Mouse (Mus musculus): ENCODE data around the gene Clstn2. TPM values are rescaled to one million over a fixed set of nuclear protein-coding genes. Genes with fewer than 3 reads are reported as not detected.

Gene Clstn2
- polyA plus RNA-seq, 1 experiment from 2014 or later: 0.46 TPM

DNA sequence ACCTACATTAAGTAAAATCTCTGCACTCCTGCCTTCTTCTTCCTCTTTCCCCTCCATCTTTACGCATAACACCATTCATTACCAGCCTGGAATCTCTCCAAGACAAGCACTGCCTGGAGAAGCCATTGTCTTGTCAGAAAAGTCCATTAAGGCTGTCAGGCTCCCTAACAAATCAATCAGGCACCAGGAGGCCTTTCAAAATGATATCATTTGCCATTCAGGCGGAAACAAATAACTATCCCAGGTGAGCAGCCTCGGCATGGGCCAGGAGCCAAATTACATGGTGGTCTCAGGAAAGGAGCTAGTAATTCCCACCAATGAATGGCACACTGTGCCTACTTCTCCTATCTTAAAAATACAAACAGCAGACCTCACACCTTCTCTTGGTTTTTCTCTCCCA, 260.6 kb downstream of the Clstn2 start:
- Histone ChIP-seq H3K4me1 (ENCODE audit: control insufficient read depth in 2 of 2, insufficient read depth in 2 of 2, low read length in 2 of 2) (no peaks in the 10 kb centered on the region; a peak in 1 of 4 replicates), H3K27ac (replicated peaks in 1 of 2; ENCODE audit: control insufficient read depth in 1 of 2, insufficient read depth in 1 of 2, low read depth in 2 of 2, low read length in 2 of 2) (no peak overlapping the region), H3K9me3 (ENCODE audit: control insufficient read depth, low read length) (no peaks in the 10 kb centered on the region), H3K4me3 (ENCODE audit: control insufficient read depth in 1 of 2, insufficient read depth in 1 of 2, low read depth in 1 of 2, low read length in 2 of 2) (no peak overlapping the region), H3K27me3 (ENCODE audit: control insufficient read depth, insufficient read depth, low read length) (no peaks in the 10 kb centered on the region), H3K36me3 (ENCODE audit: control insufficient read depth, insufficient read depth, low read length) (no peaks in the 10 kb centered on the region), H3K4me2 (ENCODE audit: low read length) (no peak overlapping the region), H3K9ac (ENCODE audit: low read length) (no peak overlapping the region)
- WGBS: 59% methylated on average over 3 of the region's 3 CpGs
- ATAC-seq (ENCODE audit: insufficient number of reproducible peaks, insufficient read depth, low FRiP score, low read depth): no peak

DNA sequence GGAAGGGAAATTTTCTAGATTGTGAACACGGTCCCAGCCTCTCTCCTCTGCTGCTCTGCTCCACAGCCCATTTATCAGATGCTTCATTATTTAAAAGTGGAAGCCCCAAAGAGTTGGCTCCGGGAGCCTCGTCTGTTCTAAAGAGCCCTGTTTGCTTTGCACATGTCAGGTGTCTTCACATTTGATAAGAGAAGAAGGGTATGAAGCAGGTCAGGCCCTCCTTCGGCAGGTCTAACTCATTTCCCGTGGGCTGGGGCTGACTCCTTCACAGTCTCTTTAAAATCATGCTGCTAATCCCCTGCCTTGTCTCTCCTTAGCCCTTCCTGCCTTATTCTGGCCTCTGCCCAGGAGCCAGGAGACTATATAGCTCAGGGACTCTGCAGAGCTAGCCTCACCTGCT, 263.6 kb downstream of the Clstn2 start:
- Histone ChIP-seq H3K9me3 (ENCODE audit: control insufficient read depth, low read length) (no peaks in the 10 kb centered on the region), H3K27ac (replicated peaks in 1 of 2; ENCODE audit: control insufficient read depth in 1 of 2, insufficient read depth in 1 of 2, low read depth in 2 of 2, low read length in 2 of 2) (no peak overlapping the region), H3K4me3 (ENCODE audit: control insufficient read depth in 1 of 2, insufficient read depth in 1 of 2, low read depth in 1 of 2, low read length in 2 of 2) (no peak overlapping the region), H3K27me3 (ENCODE audit: control insufficient read depth, insufficient read depth, low read length) (no peaks in the 10 kb centered on the region), H3K9ac (ENCODE audit: low read length) (no peak overlapping the region), H3K36me3 (ENCODE audit: control insufficient read depth, insufficient read depth, low read length) (no peaks in the 10 kb centered on the region), H3K4me2 (ENCODE audit: low read length) (no peak overlapping the region), H3K4me1 (ENCODE audit: control insufficient read depth in 2 of 2, insufficient read depth in 2 of 2, low read length in 2 of 2) (no peaks in the 10 kb centered on the region; a peak in 1 of 4 replicates)
- 18% methylated on average over 5 of the region's 5 CpGs for WGBS
- no peak for ATAC-seq (ENCODE audit: insufficient number of reproducible peaks, insufficient read depth, low FRiP score, low read depth)

DNA sequence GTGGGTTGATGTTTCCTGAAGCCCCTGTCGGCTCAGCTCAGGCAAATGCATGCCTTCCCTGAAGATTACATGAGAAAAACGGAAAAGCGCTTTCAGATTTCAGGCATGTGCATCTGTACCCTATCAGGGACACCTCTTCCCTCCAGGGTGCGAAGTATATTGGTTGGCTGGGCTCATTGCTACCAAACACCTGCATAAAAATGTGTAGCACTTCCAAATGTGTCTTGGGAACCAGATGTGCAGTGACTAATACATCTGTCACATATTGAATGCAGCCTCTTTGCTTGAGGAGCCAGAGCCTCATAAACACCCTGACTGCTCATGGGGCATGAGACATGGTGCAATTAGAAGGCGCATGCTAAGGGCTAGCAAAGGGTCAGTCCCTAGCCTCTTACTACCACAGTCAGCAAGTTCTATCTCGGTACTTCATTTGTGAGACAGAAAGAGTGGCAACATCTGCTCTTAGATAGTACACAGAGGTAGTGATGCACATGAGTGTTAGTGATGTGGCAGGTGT, 267.7 kb downstream of the Clstn2 start:
- no peaks in the 10 kb centered on the region for H3K27me3 ChIP-seq (ENCODE audit: control insufficient read depth, insufficient read depth, low read length)
- WGBS: 77% methylated on average over 6 of the region's 6 CpGs
- ATAC-seq (ENCODE audit: insufficient number of reproducible peaks, insufficient read depth, low FRiP score, low read depth): no peak
- H3K9ac ChIP-seq (ENCODE audit: low read length): no peak overlapping the region
- H3K4me1 ChIP-seq (ENCODE audit: control insufficient read depth in 2 of 2, insufficient read depth in 2 of 2, low read length in 2 of 2): peaks cover 0 to 6% of the 10 kb centered on the region in 2 experiments; a peak in 3 of 4 replicates
- H3K4me2 ChIP-seq (ENCODE audit: low read length): no peak overlapping the region
- no peak overlapping the region for H3K4me3 ChIP-seq (ENCODE audit: control insufficient read depth in 1 of 2, insufficient read depth in 1 of 2, low read depth in 1 of 2, low read length in 2 of 2)
- no peaks in the 10 kb centered on the region for H3K9me3 ChIP-seq (ENCODE audit: control insufficient read depth, low read length)
- no peak overlapping the region for H3K27ac ChIP-seq (replicated peaks in 1 of 2; ENCODE audit: control insufficient read depth in 1 of 2, insufficient read depth in 1 of 2, low read depth in 2 of 2, low read length in 2 of 2)
- no peaks in the 10 kb centered on the region for H3K36me3 ChIP-seq (ENCODE audit: control insufficient read depth, insufficient read depth, low read length)

DNA sequence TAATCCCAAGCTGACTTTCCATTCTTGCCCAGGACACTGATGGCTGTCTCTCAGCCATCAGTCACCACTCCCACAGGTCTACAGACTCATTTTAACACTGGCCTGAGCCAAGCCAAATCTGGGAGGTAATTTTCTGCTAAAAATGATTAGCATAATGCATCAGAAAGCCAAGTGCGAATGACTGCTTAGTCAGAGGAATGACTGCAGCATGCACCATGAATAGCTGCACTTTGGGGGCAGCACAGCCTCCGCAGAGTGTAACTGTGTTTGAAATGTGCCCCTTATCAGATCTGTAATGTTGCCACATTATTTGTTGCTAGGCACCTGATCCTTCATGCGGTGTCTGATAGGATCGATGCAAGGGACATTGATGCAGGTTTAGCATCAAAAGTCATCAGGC, 269.9 kb downstream of the Clstn2 start:
- no peak for ATAC-seq (ENCODE audit: insufficient number of reproducible peaks, insufficient read depth, low FRiP score, low read depth)
- Histone ChIP-seq H3K36me3 (ENCODE audit: control insufficient read depth, insufficient read depth, low read length) (no peaks in the 10 kb centered on the region), H3K9me3 (ENCODE audit: control insufficient read depth, low read length) (no peaks in the 10 kb centered on the region), H3K9ac (ENCODE audit: low read length) (no peak overlapping the region), H3K27me3 (ENCODE audit: control insufficient read depth, insufficient read depth, low read length) (no peaks in the 10 kb centered on the region), H3K4me1 (ENCODE audit: control insufficient read depth in 2 of 2, insufficient read depth in 2 of 2, low read length in 2 of 2) (peaks cover 0 to 6% of the 10 kb centered on the region in 2 experiments; a peak in 2 of 4 replicates), H3K4me2 (ENCODE audit: low read length) (no peak overlapping the region), H3K27ac (replicated peaks in 1 of 2; ENCODE audit: control insufficient read depth in 1 of 2, insufficient read depth in 1 of 2, low read depth in 2 of 2, low read length in 2 of 2) (no peak overlapping the region), H3K4me3 (ENCODE audit: control insufficient read depth in 1 of 2, insufficient read depth in 1 of 2, low read depth in 1 of 2, low read length in 2 of 2) (no peak overlapping the region)
- 61% methylated on average over 4 of the region's 4 CpGs for WGBS

DNA sequence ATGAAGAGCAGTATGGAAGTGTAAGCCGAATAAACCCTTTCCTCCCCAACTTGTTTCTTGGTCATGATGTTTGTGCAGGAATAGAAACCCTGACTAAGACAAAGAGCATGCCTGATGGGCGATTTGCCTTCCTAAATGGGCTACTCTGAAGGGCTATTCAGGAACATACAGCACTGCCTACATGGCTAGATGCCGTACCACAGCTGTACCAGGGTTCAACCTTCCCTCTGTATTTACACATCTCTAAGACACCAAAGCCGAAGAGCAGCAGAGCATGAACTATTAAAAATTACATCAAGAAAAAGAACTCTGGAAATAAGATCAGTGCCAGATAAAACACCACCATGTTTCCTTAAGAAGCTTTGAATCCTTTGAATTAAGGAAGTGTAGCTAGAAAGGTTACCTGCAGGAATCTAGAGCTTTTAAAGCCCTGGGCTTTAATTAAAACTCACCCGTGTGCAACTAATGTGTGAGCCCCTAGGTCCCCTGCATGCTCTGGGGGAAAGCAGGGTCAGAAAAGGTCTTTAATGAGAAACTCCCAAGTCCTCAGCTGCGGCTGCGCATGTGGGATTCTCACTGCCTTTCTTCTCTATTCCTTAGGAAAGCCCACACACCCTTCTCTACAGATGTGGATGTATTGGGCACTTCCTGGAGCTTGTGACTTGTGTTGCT, 277.2 kb downstream of the Clstn2 start:
- H3K9ac ChIP-seq (ENCODE audit: low read length): no peak overlapping the region
- no peaks in the 10 kb centered on the region for H3K4me1 ChIP-seq (ENCODE audit: control insufficient read depth in 2 of 2, insufficient read depth in 2 of 2, low read length in 2 of 2)
- no peak overlapping the region for H3K4me3 ChIP-seq (ENCODE audit: control insufficient read depth in 1 of 2, insufficient read depth in 1 of 2, low read depth in 1 of 2, low read length in 2 of 2)
- 81% methylated on average over 7 of the region's 7 CpGs for WGBS
- no peaks in the 10 kb centered on the region for H3K36me3 ChIP-seq (ENCODE audit: control insufficient read depth, insufficient read depth, low read length)
- H3K4me2 ChIP-seq (ENCODE audit: low read length): no peak overlapping the region
- ATAC-seq (ENCODE audit: insufficient number of reproducible peaks, insufficient read depth, low FRiP score, low read depth): no peak
- H3K9me3 ChIP-seq (ENCODE audit: control insufficient read depth, low read length): no peaks in the 10 kb centered on the region
- no peaks in the 10 kb centered on the region for H3K27me3 ChIP-seq (ENCODE audit: control insufficient read depth, insufficient read depth, low read length)
- no peak overlapping the region for H3K27ac ChIP-seq (replicated peaks in 1 of 2; ENCODE audit: control insufficient read depth in 1 of 2, insufficient read depth in 1 of 2, low read depth in 2 of 2, low read length in 2 of 2)

DNA sequence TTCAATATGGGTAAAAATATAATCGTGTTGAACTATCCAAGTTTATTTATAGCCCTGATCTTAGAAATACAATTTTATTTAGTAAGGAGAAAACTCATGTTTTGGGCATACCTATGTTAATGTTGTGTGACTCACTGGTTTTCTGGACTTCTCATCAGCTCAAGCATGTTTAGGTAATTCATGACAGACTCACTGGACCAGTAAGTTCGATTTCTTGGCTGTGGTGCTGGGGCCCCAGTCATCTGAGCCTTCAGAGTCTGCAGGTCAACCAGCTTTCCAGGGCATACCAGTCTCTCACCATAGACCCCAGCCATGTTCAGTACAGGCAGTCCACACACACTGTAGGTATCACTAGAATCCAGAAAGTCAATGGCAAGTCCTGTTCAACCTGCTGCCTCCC, 279.3 kb downstream of the Clstn2 start:
- H3K4me1 ChIP-seq (ENCODE audit: control insufficient read depth in 2 of 2, insufficient read depth in 2 of 2, low read length in 2 of 2): no peaks in the 10 kb centered on the region
- no peaks in the 10 kb centered on the region for H3K27me3 ChIP-seq (ENCODE audit: control insufficient read depth, insufficient read depth, low read length)
- H3K4me2 ChIP-seq (ENCODE audit: low read length): no peak overlapping the region
- no peak overlapping the region for H3K9ac ChIP-seq (ENCODE audit: low read length)
- no peaks in the 10 kb centered on the region for H3K36me3 ChIP-seq (ENCODE audit: control insufficient read depth, insufficient read depth, low read length)
- 64% methylated on average over 2 of the region's 2 CpGs for WGBS
- no peak for ATAC-seq (ENCODE audit: insufficient number of reproducible peaks, insufficient read depth, low FRiP score, low read depth)
- H3K9me3 ChIP-seq (ENCODE audit: control insufficient read depth, low read length): no peaks in the 10 kb centered on the region
- H3K4me3 ChIP-seq (ENCODE audit: control insufficient read depth in 1 of 2, insufficient read depth in 1 of 2, low read depth in 1 of 2, low read length in 2 of 2): no peak overlapping the region
- H3K27ac ChIP-seq (replicated peaks in 1 of 2; ENCODE audit: control insufficient read depth in 1 of 2, insufficient read depth in 1 of 2, low read depth in 2 of 2, low read length in 2 of 2): no peak overlapping the region

DNA sequence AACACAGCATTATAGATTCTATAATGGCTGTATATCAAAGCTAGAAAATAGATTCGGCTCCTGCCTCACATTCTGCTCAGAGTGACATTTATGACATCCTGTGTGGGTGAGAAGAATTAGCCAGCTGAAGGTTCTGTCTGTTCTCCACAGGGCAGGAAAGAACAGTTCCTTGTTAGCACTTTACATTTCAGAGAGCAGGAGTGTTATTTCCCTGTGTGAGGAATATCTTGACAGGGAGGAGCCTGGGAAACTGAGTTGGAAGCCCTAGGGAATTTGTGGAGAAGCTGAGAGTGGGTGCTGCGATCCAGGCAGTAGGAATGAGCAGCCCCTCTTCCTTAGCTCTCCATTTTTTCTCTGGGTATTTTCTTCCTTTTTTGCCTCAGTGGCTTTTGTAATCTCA, 286.4 kb downstream of the Clstn2 start:
- Histone ChIP-seq H3K9me3 (ENCODE audit: control insufficient read depth, low read length) (no peaks in the 10 kb centered on the region), H3K36me3 (ENCODE audit: control insufficient read depth, insufficient read depth, low read length) (no peaks in the 10 kb centered on the region), H3K27ac (replicated peaks in 1 of 2; ENCODE audit: control insufficient read depth in 1 of 2, insufficient read depth in 1 of 2, low read depth in 2 of 2, low read length in 2 of 2) (no peak overlapping the region), H3K4me2 (ENCODE audit: low read length) (no peak overlapping the region), H3K27me3 (ENCODE audit: control insufficient read depth, insufficient read depth, low read length) (no peaks in the 10 kb centered on the region), H3K9ac (ENCODE audit: low read length) (no peak overlapping the region), H3K4me3 (ENCODE audit: control insufficient read depth in 1 of 2, insufficient read depth in 1 of 2, low read depth in 1 of 2, low read length in 2 of 2) (no peak overlapping the region), H3K4me1 (ENCODE audit: control insufficient read depth in 2 of 2, insufficient read depth in 2 of 2, low read length in 2 of 2) (no peaks in the 10 kb centered on the region)
- WGBS: 72% methylated on average over 2 of the region's 2 CpGs
- ATAC-seq (ENCODE audit: insufficient number of reproducible peaks, insufficient read depth, low FRiP score, low read depth): no peak
